Comparison of ENCODE assay signal across 17 mouse cellular contexts in genomic region chr4:123043858-123044257, GRCm38 (mm10).
"Had no signal": no experiment of that assay in that cellular context is flagged by ENCODE, and none has a peak within 500 bp of the region (broad histone marks: within the 10 kb centered on the region; RNA-seq: fewer than 3 reads in every experiment).

No protein-coding gene starts in this region.

- H3K4me2 ChIP-seq: limb, embryonic 12.5 days; limb, embryonic 15.5 days; liver, embryonic 11.5 days; lung, embryonic 15.5 days; midbrain, embryonic 11.5 days had no signal

- H3K9me3 ChIP-seq: limb, embryonic 12.5 days; limb, embryonic 15.5 days; lung, embryonic 15.5 days had no signal

- H3K4me1 ChIP-seq: limb, embryonic 12.5 days had no signal

- DNase-seq: kidney, adult 9 months; kidney, postnatal 25 days; left cerebral cortex, postnatal 4 days; liver, postnatal 0 days; lung, postnatal 14 days; lung, postnatal 4 days; midbrain, embryonic 14.5 days; retina, postnatal 1 day; thymus, adult 18-20 months; thymus, postnatal 36 days had no signal

- H3K4me3 ChIP-seq: limb, embryonic 12.5 days; limb, embryonic 15.5 days; lung, embryonic 15.5 days had no signal

- ATAC-seq: liver, postnatal 0 days had no signal

- H3K9ac ChIP-seq: limb, embryonic 12.5 days; limb, embryonic 15.5 days; liver, embryonic 14.5 days; liver, postnatal 0 days; lung, embryonic 15.5 days had no signal

- H3K27ac ChIP-seq: kidney, postnatal 0 days; limb, embryonic 12.5 days; limb, embryonic 15.5 days; liver, embryonic 14.5 days had no signal

- H3K27me3 ChIP-seq: limb, embryonic 12.5 days; limb, embryonic 15.5 days; lung, embryonic 15.5 days had no signal
